Mouse (Mus musculus) cerebellum, adult 11 months (tissue): ENCODE data around the gene Thap12.

Experiments
- DNase-seq: peaks from one replicate; pipeline ENCODE4 v3.0.0; 2022

Thap12 gene

GRCm38 (mm10) chr7:98763911-98764310, 61.0 kb downstream of the Thap12 start:
- no peak for DNase-seq

DNA sequence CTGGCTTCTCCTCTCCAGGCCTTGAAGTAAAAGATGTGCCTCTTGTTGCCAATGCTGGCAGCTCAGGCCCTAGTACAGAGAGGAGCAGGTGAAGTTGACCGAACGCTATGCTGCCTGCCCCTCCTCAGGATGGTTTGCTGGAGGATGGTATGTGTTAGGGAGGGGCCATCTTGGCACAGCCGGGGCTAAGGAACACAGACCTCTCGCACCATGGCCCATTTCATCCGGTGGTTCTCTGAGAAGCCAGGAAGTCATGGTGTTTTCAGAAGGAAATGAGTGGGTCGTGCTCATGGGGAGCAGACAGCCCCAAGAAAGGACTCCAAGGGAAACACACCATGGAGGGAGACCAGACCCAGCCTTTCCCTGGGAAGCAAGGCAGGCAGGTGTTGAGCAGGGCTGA, 64.4 kb downstream of the Thap12 start:
- DNase-seq = no peak
